Mouse (Mus musculus) erythroblast, embryonic 14.5 days (primary cell): ENCODE results near the gene Rps6kl1.

Source experiments
- GATA1 ChIP-seq: IDR thresholded peaks from 2 replicates; pipeline ENCODE4 v1.6.1; 2012; ENCODE audit warnings: low read length, inconsistent platforms, mixed read lengths
- TAL1 ChIP-seq: IDR thresholded peaks from 3 replicates; pipeline ENCODE4 v1.6.1; 2012; ENCODE audit warnings: low read length, inconsistent platforms, mixed read lengths

DNA sequence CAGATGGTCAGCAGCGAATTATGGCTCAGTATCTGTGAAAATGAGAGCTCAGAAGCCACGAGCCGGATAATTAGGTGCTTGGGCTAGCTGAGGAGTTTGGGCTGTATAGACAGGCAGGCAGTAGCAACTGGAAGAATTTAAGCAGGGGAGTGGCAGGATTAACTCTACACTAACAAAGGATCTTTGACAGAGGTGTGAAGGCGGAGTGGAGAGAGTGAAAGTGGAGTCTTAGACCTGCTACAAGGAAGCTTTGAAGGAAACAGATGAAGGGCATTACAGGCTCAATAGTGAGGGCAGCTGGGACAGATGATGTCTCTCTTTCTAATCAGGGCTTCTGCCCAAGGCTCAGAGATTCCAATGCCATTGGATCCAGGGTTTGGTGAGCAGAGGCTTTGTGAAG lies 41.6 kb downstream of the Rps6kl1 start:
- TF ChIP-seq GATA1 = no peak
- no peak for TF ChIP-seq TAL1
